ENCODE assay signal across 8 mouse cellular contexts in the genomic region with DNA sequence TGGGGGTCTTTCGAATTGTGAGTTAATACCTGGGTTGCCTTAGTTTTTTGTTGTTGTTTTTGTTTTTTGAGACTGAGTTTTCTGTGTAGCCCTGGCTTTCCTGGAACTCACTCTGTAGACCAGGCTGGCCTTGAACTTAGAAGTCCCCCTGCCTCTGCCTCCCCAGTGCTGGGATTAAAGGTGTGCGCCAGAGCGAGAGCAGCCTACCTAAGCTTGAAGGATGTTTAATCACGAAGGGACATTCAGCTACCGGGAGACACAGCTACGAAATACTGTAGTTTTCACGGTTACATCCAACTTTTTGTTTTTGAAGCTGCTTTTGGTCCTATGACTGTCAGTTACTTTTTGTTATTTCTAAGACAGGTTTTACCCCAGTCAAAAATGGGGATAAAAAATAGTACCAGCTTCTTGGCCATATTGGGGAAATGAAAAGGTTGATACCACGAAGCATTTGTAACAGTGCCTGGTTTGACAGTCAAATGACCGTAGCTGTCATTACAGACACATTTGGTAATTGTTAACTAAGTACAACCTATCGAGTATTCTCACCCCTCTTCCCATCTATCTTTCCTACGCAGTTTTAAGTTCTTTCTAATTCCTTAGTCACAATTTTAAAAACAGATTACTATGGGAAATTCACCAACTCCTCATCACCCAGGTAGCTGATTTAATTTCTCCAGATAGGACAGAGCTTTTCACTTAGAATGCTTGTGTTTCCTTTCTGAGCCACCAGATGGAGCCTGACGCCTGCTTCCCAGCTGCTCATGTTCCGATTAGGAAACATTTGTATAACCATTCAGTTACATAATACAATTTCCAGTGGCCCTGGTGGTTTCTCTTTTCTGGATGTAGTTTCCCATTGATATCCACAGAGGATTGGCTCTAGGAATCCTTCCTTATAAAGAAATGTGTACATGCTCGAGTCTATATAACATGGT. TPM values are rescaled to one million over a fixed set of nuclear protein-coding genes. Genes with fewer than 3 reads are reported as not detected.
A peak's percentile ranks its signal among the peaks of the same experiment; 100 is the strongest.
DNase-seq lines count a peak whose midpoint lies in the region; ATAC-seq lines count a peak whose summit lies in the region.

No protein-coding gene starts in this region.

- H3K4me1 ChIP-seq in hindbrain, embryonic 15.5 days (replicated peaks), result peaks cover 18% of the 10 kb centered on the region

- H3K4me2 ChIP-seq in hindbrain, embryonic 15.5 days, result peak overlapping the region; percentile 71

- peak overlapping the region; percentile 60 for H3K4me3 ChIP-seq in hindbrain, embryonic 15.5 days

- WGBS in hindbrain, embryonic 15.5 days, result 47% methylated on average over 14 of the region's 14 CpGs

- ATAC-seq in hindbrain, embryonic 15.5 days (ENCODE audit: low FRiP score, low read depth), result no peak

- peak; percentile 83 for DNase-seq in ZHBTc4 (ENCODE audit: low read depth, low spot score)
- peak; percentile 66 to 86 for DNase-seq in cerebellum, postnatal 25 days
- DNase-seq in frontal cortex, postnatal 25 days (ENCODE audit: low spot score in 2 of 2), result peak; percentile 42 to 72
- DNase-seq in layer of hippocampus, postnatal 25 days (ENCODE audit: extremely low spot score in 1 of 2, low spot score in 1 of 2), result peak; percentile 45 to 73
- peak; percentile 85 for DNase-seq in lung, postnatal 14 days
- peak; percentile 80 for DNase-seq in retina, postnatal 1 day
- DNase-seq in urinary bladder, postnatal 36 days (ENCODE audit: low spot score in 2 of 2), result peak; percentile 52 to 69

- peaks cover 6% of the 10 kb centered on the region; the same call in 1 of the 2 replicates for H3K36me3 ChIP-seq in hindbrain, embryonic 15.5 days

- H3K9me3 ChIP-seq in hindbrain, embryonic 15.5 days, result no peaks in the 10 kb centered on the region

- no peaks in the 10 kb centered on the region for H3K27me3 ChIP-seq in hindbrain, embryonic 15.5 days

- H3K9ac ChIP-seq in hindbrain, embryonic 15.5 days, result peak overlapping the region; percentile 72

- peak overlapping the region; percentile 90; the same call in 1 of the 2 replicates for H3K27ac ChIP-seq in hindbrain, embryonic 15.5 days (replicated peaks)

RNA-seq across cellular contexts. Expression of gene Nepro, which starts 1.5 kb away (rescaled TPM):
- 4.3 and 4.4 TPM in 2 replicates for polyA plus RNA-seq in hindbrain, embryonic 15.5 days (2015; fragmentation: Nextera tagmentation; extraction: Ambion mirVana)
- total RNA-seq in layer of hippocampus, postnatal 25 days (2021), result 1 to 10 TPM; 4.1 to 4.9 TPM

RNA-seq across cellular contexts. Expression of gene Gtpbp8, which starts 20.6 kb away (rescaled TPM):
- polyA plus RNA-seq in hindbrain, embryonic 15.5 days (2015; fragmentation: Nextera tagmentation; extraction: Ambion mirVana), result 38.2 and 38.6 TPM in 2 replicates
- total RNA-seq in layer of hippocampus, postnatal 25 days (2021), result 10 to 100 TPM; 23.8 to 29.9 TPM

RNA-seq across cellular contexts. Expression of gene Cd200r1, which starts 40.0 kb away (rescaled TPM):
- 0.44 and 0.63 TPM in 2 replicates for polyA plus RNA-seq in hindbrain, embryonic 15.5 days (2015; fragmentation: Nextera tagmentation; extraction: Ambion mirVana)
- under 1 TPM in 1 of 2 experiments, not detected in 1; 0.40 TPM for total RNA-seq in layer of hippocampus, postnatal 25 days (2021)
